Mouse (Mus musculus) cortical plate, adult 2 months (tissue): Measurements from ENCODE around the gene Gm29797.

Experiments used
- CTCF ChIP-seq: fragments of 200-500 bp; IDR thresholded peaks from 2 replicates; pipeline ENCODE4 v1.5.1; 2011; ENCODE audit warnings: mild to moderate bottlenecking, control low read depth, low read length; ENCODE audit not compliant: insufficient read depth; ENCODE audit errors: extremely low read depth
- POLR2A ChIP-seq: fragments of 200-500 bp; IDR thresholded peaks from 2 replicates; pipeline ENCODE4 v1.6.1; 2011; ENCODE audit warnings: mild to moderate bottlenecking, low read length, control low read depth; ENCODE audit not compliant: insufficient read depth; ENCODE audit errors: extremely low read depth

- TF ChIP-seq POLR2A (no peak), CTCF (no peak)
Measured at GRCm38 (mm10) chr2:181684713-181685112, 27.9 kb downstream of the Gm29797 start.
